Mouse (Mus musculus) cerebellum, adult 2 months (tissue): ENCODE results near the gene Syt16. TPM values are rescaled to one million over a fixed set of nuclear protein-coding genes. Genes with fewer than 3 reads are reported as not detected.

Experiments used
- DNase-seq, 2 experiments: peaks; one replicate each; pipeline ENCODE4 v3.0.0; 2021
- H3K27ac ChIP-seq: fragments of 200-500 bp; 2 replicates; pipeline ENCODE4 v1.5.1; 2012; ENCODE audit warnings: low read length, control low read depth, inconsistent platforms; ENCODE audit not compliant: insufficient read depth
- H3K27me3 ChIP-seq: fragments of 200-500 bp; 2 replicates; pipeline ENCODE4 v1.6.1; 2012; ENCODE audit warnings: inconsistent platforms, mild to moderate bottlenecking, low read length, moderate library complexity; ENCODE audit not compliant: control insufficient read depth, insufficient read depth
- H3K4me1 ChIP-seq: fragments of 200-500 bp; 2 replicates; pipeline ENCODE4 v1.6.1; 2011; ENCODE audit warnings: low read length; ENCODE audit not compliant: control insufficient read depth, insufficient read depth
- H3K4me3 ChIP-seq: fragments of 200-500 bp; replicated peaks from 2 replicates; pipeline ENCODE3; 2011; ENCODE audit warnings: mild to moderate bottlenecking, low read depth, low read length, control low read depth; ENCODE audit not compliant: insufficient read depth
- CTCF ChIP-seq: fragments of 200-500 bp; IDR thresholded peaks from 2 replicates; pipeline ENCODE4 v1.5.1; 2011; ENCODE audit warnings: low read depth, mild to moderate bottlenecking, control low read depth, low read length, moderate library complexity, borderline replicate concordance; ENCODE audit not compliant: insufficient read depth
- POLR2A ChIP-seq: fragments of 200-500 bp; IDR thresholded peaks from 2 replicates; pipeline ENCODE4 v1.6.1; 2011; ENCODE audit warnings: low read length, control low read depth, borderline replicate concordance; ENCODE audit not compliant: insufficient read depth
- WGBS: fragments of 180-500 bp; shearing (Covaris S2); methylation state at CpG from one replicate; pipeline ENCODE4 v1.1.7; 2018; 5-methylcytosine and 5-hydroxymethylcytosine counted together
- polyA plus RNA-seq: library from polyadenylated mRNA; depleted of rRNA; stranded (reverse); fragments of >200 nt; gene quantifications from 2 replicates; pipeline ENCODE4 v1.2.3, GENCODE M21; 2012

Gene Syt16
- polyA plus RNA-seq, 1 experiment, result 5.5 TPM

DNA sequence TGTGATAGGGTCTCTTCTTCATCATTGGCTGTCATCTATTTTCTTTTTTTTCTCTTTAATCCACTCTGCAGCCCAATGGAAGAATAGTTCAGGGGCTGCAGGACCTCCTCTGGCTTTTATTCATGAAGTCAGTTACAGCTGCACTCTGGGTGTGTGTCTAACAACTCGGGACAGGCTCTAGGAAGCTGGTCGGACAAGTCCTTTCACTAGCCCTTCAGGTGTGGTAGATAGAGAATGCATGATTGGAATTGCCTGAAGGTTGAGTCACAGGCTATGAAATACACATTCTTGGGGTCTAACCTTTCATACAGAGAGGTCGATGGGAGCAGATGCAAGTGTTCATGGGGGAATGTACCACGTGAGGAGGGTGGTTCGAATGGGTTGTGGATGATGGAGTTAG, 97.2 kb downstream of the Syt16 start:
- TF ChIP-seq POLR2A (no peak), CTCF (no peak)
- Histone ChIP-seq H3K27me3 (no peaks in the 10 kb centered on the region), H3K4me3 (no peak overlapping the region), H3K4me1 (no peaks in the 10 kb centered on the region), H3K27ac (no peak overlapping the region)
- no peak for DNase-seq
- WGBS, result 81% methylated on average over 5 of the region's 5 CpGs

DNA sequence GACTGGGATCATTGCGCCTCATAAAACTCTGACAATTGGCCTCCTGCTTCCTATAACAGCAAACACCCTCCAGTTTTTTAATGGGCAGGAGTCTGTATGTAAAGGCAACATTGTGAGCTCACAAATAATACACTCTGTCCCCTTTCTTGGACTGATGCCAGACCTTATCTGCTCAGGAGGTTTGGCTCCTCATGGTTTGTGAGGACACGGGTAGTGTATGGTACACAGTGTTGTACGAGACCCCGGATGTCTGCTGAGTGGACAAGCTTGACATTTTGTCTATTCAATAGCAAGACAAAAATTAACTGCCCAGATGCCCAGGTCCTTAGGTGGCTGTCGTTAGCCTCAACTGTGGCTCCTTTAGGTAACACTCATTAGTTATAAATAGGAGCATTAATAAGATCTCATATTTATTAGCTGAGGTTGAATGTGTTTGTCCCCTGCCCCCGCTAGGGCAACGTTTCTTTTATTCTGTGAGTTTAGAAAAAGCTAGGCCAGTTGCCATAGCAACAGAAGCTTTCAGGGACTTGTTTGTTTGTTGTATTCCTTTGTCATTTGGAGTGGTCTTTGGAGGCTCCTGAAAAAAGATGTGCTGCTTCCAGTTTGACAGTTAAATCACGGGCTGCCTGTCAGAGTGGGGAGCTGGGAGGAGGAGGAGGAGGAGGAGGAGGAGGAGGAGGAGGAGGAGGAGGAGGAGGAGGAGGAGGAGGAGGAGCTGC, 101.3 kb downstream of the Syt16 start:
- H3K27me3 ChIP-seq, result no peaks in the 10 kb centered on the region
- 35% methylated on average over 8 of the region's 8 CpGs for WGBS
- no peak overlapping the region for H3K4me3 ChIP-seq
- no peak overlapping the region for H3K27ac ChIP-seq
- DNase-seq, result no peak
- no peaks in the 10 kb centered on the region for H3K4me1 ChIP-seq
- TF ChIP-seq CTCF, result no peak
- no peak for TF ChIP-seq POLR2A

DNA sequence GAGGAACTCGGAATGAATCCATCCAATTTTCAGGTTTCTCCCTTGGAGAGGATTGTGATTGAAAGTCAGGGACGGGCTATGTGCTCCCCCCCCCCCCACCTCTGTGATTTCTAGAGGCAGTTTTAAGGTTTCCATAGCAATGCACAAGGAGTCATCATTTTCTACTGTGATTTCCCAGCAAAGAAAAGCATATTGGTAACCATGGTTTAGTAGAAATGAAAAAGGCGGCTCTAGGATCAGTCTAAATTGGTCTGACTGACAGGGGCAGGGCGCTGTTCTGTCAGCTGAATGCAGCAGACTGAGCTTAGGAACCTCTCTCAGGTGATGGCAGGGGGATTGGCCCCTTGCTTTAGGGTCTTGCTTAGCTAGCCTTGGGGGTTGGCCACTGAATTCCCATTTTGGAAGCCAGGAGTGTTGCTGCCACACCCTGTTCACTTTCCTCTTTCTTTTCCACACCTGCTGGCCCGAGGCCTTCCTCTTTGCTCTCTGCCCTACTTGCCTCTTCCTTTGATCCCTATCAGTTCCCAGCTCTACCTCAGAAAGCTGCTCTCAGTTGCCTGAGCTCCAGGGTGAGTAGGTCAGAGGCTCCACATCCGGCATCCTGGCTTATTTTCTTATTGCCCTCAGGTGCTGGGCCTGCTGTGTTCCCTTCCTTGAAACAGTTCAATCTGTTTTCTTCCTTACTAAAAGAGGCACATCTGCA, 108.5 kb downstream of the Syt16 start:
- Histone ChIP-seq H3K27ac (no peak overlapping the region), H3K4me1 (no peaks in the 10 kb centered on the region), H3K4me3 (no peak overlapping the region), H3K27me3 (no peaks in the 10 kb centered on the region)
- no peak for DNase-seq
- WGBS, result 87% methylated on average over 6 of the region's 6 CpGs
- TF ChIP-seq POLR2A (no peak), CTCF (no peak)

DNA sequence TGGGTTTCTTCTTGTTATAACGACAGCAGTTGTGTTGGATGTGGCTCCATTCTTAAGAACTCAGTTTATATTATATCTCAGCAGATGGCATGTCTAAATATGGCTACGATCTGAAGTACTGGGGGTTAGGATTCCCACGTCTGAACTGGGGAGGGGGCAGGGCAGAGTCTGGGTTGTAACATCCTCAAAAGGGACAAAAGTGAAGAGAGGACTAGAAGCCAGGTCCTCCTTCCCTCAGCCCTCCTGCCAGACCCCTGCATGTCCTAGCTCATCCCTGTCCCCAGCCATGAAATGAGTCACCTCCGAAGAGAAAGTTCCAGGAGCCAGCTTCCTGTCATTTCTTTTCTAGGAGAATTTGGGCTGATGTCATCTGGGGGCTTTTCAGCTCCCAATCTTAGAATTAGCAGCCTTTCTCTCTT, 111.2 kb downstream of the Syt16 start:
- H3K4me1 ChIP-seq, result no peaks in the 10 kb centered on the region
- 15% methylated on average over 4 of the region's 4 CpGs for WGBS
- TF ChIP-seq CTCF, result no peak
- TF ChIP-seq POLR2A, result no peak
- H3K4me3 ChIP-seq, result no peak overlapping the region
- no peaks in the 10 kb centered on the region for H3K27me3 ChIP-seq
- no peak overlapping the region for H3K27ac ChIP-seq
- no peak for DNase-seq

DNA sequence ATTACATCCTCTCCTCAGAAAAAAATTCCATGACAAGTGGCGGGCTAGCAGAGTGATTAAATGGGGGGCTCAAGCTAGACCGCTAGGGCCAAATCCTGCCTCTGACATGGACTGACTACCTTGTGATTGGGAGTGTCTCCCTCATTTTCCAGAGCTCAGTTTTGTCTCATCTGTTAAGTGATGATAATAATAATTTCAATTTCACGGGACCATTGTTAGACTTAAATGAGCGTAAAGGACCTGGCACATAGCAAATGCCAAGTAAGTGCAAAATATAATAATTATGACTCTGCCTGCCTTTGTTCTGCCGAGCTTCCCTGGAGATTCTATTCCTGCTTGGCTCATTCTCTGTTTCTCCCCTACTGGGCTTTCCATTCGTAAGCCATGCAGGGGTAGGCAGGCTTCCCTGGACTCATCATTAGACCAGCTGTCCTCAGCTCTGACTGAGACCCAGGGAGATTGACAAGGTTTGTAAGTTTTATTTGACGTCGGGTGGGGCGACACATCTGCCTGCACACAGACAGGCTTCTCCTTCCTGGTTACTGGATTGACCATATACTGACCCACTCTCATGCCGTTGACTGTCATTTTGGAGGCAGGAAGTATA, 112.1 kb downstream of the Syt16 start:
- no peaks in the 10 kb centered on the region for H3K4me1 ChIP-seq
- TF ChIP-seq POLR2A (no peak), CTCF (no peak)
- WGBS, result 24% methylated on average over 10 of the region's 10 CpGs
- DNase-seq, result no peak
- H3K27ac ChIP-seq, result no peak overlapping the region
- H3K4me3 ChIP-seq, result no peak overlapping the region
- no peaks in the 10 kb centered on the region for H3K27me3 ChIP-seq

DNA sequence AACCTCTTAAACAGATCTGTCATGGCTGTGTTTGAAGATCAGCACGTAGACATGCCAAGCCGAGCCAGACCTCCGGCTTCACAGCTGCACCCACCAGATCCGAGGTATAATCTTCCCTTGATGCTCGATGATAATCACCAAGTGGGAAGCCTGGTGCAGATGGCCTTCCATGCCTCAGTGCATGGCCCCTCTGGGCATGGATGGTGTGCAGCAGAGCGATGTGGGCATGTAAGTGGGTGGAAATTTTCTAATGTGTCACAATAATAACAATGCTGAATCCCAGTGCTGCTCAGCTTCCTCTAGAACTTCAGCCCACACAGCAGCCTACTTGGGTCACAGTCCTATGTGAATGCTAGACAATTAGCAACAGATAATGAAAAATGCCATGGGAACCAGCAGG, 119.4 kb downstream of the Syt16 start:
- Histone ChIP-seq H3K4me1 (no peaks in the 10 kb centered on the region), H3K27ac (no peak overlapping the region), H3K4me3 (no peak overlapping the region), H3K27me3 (no peaks in the 10 kb centered on the region)
- TF ChIP-seq POLR2A (no peak), CTCF (no peak)
- DNase-seq, result no peak
- WGBS, result 33% methylated on average over 6 of the region's 6 CpGs

DNA sequence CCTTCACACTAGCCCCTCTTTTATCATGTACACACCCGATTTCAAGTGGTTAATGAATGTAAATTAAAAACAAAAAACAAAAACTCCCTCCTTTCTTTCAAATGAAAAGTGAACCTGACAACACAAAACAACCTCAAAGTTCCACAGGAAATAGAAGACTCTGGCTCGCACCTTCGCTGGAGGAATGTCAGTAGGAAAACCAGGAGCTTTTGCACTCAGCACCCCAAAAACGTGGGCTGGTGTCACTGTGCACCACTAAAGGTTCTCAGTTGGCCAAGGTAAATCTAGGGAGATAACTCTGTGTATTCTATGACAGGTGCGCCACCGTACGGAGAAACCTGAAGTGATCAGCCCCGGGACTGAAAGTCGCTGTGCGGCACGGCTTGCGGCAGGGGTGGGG, 128.3 kb downstream of the Syt16 start:
- WGBS, result 86% methylated on average over 12 of the region's 12 CpGs
- Histone ChIP-seq H3K4me3 (no peak overlapping the region), H3K27me3 (no peaks in the 10 kb centered on the region), H3K4me1 (no peaks in the 10 kb centered on the region), H3K27ac (no peak overlapping the region)
- no peak for DNase-seq
- TF ChIP-seq POLR2A, result no peak
- no peak for TF ChIP-seq CTCF
